ENCODE assay signal across 8 mouse cellular contexts in the genomic region with DNA sequence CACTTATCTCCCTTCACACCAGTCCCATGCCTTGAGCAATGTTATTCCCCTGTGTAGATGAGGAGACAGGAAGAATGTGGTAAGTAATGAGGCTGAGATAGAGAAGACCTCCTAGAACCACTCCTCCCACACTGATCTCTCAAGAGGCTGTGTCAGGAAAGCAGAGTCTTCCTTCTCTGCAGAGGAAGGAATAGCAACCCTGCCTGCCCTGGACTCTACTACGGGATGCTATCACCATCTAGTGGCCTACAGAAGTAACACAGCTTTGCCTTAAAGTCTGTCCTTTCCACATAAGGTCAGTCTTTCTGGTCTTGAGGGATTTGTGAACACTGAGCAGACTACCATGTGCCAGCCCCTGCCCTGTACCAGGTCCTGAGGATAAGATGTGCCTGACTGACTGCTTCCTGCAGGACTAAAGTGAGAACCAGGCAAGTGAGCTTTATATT. TPM values are rescaled to one million over a fixed set of nuclear protein-coding genes. Genes with fewer than 3 reads are reported as not detected.
DNase-seq lines count a peak whose midpoint lies in the region; ATAC-seq and TF ChIP-seq lines count a peak whose summit lies in the region.

No protein-coding gene starts in this region.

- H3K36me3 ChIP-seq in hindbrain, embryonic 14.5 days (replicated peaks; ENCODE audit: control insufficient read depth, insufficient read depth) = no peaks in the 10 kb centered on the region
- no peaks in the 10 kb centered on the region for H3K36me3 ChIP-seq in lung, postnatal 0 days (ENCODE audit: insufficient read depth, low read length)

- WGBS in hindbrain, embryonic 14.5 days = 4% methylated on average over 1 of the region's 1 CpGs
- 0% methylated on average over 1 of the region's 1 CpGs for WGBS in lung, postnatal 0 days

- TF ChIP-seq EP300 in lung, postnatal 0 days (IDR thresholded peaks at IDR 0.05) = no peak

- H3K9ac ChIP-seq in hindbrain, embryonic 14.5 days = no peak overlapping the region
- no peak overlapping the region for H3K9ac ChIP-seq in lung, postnatal 0 days (replicated peaks; ENCODE audit: low read depth)

- peak; percentile 99 for TF ChIP-seq CTCF in lung, postnatal 0 days (IDR thresholded peaks at IDR 0.05)

- H3K27ac ChIP-seq in hindbrain, embryonic 14.5 days = no peak overlapping the region
- H3K27ac ChIP-seq in lung, postnatal 0 days (ENCODE audit: low read length) = no peak overlapping the region

- H3K4me2 ChIP-seq in hindbrain, embryonic 14.5 days (replicated peaks) = no peak overlapping the region
- no peak overlapping the region for H3K4me2 ChIP-seq in lung, postnatal 0 days (replicated peaks; ENCODE audit: low read depth, low read length)

- H3K4me3 ChIP-seq in hindbrain, embryonic 14.5 days (replicated peaks; ENCODE audit: low read length) = no peak overlapping the region
- H3K4me3 ChIP-seq in lung, postnatal 0 days (ENCODE audit: low read depth, low read length) = no peak overlapping the region

- H3K9me3 ChIP-seq in hindbrain, embryonic 14.5 days (ENCODE audit: control insufficient read depth, low read length) = no peaks in the 10 kb centered on the region
- no peaks in the 10 kb centered on the region for H3K9me3 ChIP-seq in lung, postnatal 0 days (ENCODE audit: low read length)

- no peaks in the 10 kb centered on the region for H3K4me1 ChIP-seq in hindbrain, embryonic 14.5 days (replicated peaks; ENCODE audit: control insufficient read depth, insufficient read depth, low read length)
- H3K4me1 ChIP-seq in lung, postnatal 0 days (ENCODE audit: insufficient read depth, low read depth, low read length) = no peaks in the 10 kb centered on the region

- peak; percentile 63 for DNase-seq in R1 (ENCODE audit: low read depth, low spot score)
- DNase-seq in cerebellum, postnatal 10 days = peak; percentile 81 to 85
- DNase-seq in frontal cortex, postnatal 10 days (ENCODE audit: low spot score in 2 of 2) = peak; percentile 50 to 67
- DNase-seq in hindbrain, embryonic 14.5 days (ENCODE audit: low spot score) = peak; percentile 81
- DNase-seq in layer of hippocampus, postnatal 14 days (ENCODE audit: low spot score in 2 of 2) = peak; percentile 62 to 83
- DNase-seq in lung, postnatal 0 days (ENCODE audit: low spot score) = peak; percentile 86
- DNase-seq in ovary, postnatal 10 days (ENCODE audit: low spot score) = peak; percentile 27
- DNase-seq in urinary bladder, postnatal 25 days (ENCODE audit: low spot score) = peak; percentile 31

- no peaks in the 10 kb centered on the region for H3K27me3 ChIP-seq in hindbrain, embryonic 14.5 days (ENCODE audit: control insufficient read depth, insufficient read depth, low read length)
- H3K27me3 ChIP-seq in lung, postnatal 0 days (replicated peaks; ENCODE audit: insufficient read depth, low read length) = no peaks in the 10 kb centered on the region

- peak; percentile 89 for ATAC-seq in hindbrain, embryonic 14.5 days (ENCODE audit: low FRiP score)
- ATAC-seq in lung, postnatal 0 days = peak; percentile 78

RNA-seq across cellular contexts. Expression of a gene that starts 21.9 kb away (rescaled TPM):
- 9.8 and 10.6 TPM in 2 replicates for polyA plus RNA-seq in hindbrain, embryonic 14.5 days (2014; fragmentation: Nextera tagmentation; extraction: Ambion mirVana)
- total RNA-seq in layer of hippocampus, postnatal 14 days (2021) = 10 to 100 TPM in 1 of 2 experiments, 1 to 10 TPM in 1; 9.6 to 10.2 TPM
- polyA plus RNA-seq in lung, postnatal 0 days (2015; fragmentation: Nextera tagmentation; extraction: Ambion mirVana) = 10.0 and 11.9 TPM in 2 replicates

RNA-seq across cellular contexts. Expression of a gene that starts 25.6 kb away (rescaled TPM):
- 1.6 and 2.0 TPM in 2 replicates for polyA plus RNA-seq in hindbrain, embryonic 14.5 days (2014; fragmentation: Nextera tagmentation; extraction: Ambion mirVana)
- total RNA-seq in layer of hippocampus, postnatal 14 days (2021) = 1 to 10 TPM; 1.6 to 3.0 TPM
- polyA plus RNA-seq in lung, postnatal 0 days (2015; fragmentation: Nextera tagmentation; extraction: Ambion mirVana) = 1.2 and 1.4 TPM in 2 replicates

Comparison
In these comparisons a context has a peak if more than half of its experiments do, and no peak if none do; other contexts are left out.
1. DNase-seq: peak in every context shown above with its lines; median percentile 86 in lung, postnatal 0 days; 83 in cerebellum, postnatal 10 days; 81 in hindbrain, embryonic 14.5 days; 72 in layer of hippocampus, postnatal 14 days; 63 in R1; 58 in frontal cortex, postnatal 10 days; 31 in urinary bladder, postnatal 25 days; 27 in ovary, postnatal 10 days.